In the genomic region with DNA sequence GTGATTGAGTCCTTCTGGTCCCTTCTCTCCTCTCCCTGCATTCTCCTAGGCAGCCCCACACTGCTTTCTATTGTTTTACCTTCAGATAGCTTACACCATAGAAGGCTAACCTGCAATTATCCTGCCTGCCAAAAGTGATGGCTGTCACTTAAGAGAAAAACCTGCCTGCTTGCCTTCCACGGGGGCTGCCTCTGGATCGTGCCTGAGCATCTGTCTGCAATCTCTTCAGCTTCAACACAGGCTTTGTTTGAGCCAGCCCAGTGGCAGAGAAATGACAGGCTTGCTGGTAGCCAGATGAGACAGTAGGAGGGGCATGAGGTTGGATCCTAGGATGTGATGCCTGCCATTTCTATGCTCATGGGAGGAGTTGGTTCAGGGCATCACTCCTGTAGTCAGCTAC, we compare ENCODE assay signal across 20 mouse cellular contexts.
DNase-seq lines count a peak whose midpoint lies in the region; ATAC-seq and TF ChIP-seq lines count a peak whose summit lies in the region.
"Had no signal": no experiment of that assay in that cellular context is flagged by ENCODE, and none has a peak within 500 bp of the region (broad histone marks: within the 10 kb centered on the region; RNA-seq: fewer than 3 reads in every experiment).

No protein-coding gene starts in this region.

- H3K4me3 ChIP-seq in midbrain, embryonic 14.5 days (replicated peaks; ENCODE audit: low read depth, low read length), result no peak overlapping the region
- H3K4me3 ChIP-seq in midbrain, postnatal 0 days (ENCODE audit: low read depth, low read length), result no peak overlapping the region
- H3K4me3 ChIP-seq in forebrain, embryonic 12.5 days (replicated peaks), result no peak overlapping the region
- no peak overlapping the region for H3K4me3 ChIP-seq in hindbrain, embryonic 13.5 days
- no peak overlapping the region for H3K4me3 ChIP-seq in liver, embryonic 11.5 days (ENCODE audit: low read depth, low read length)
- H3K4me3 ChIP-seq: heart, embryonic 12.5 days; layer of hippocampus, adult 2 months; limb, embryonic 15.5 days had no signal

- no peaks in the 10 kb centered on the region for H3K27me3 ChIP-seq in midbrain, embryonic 14.5 days (ENCODE audit: control insufficient read depth, insufficient read depth, low read length)
- H3K27me3 ChIP-seq in midbrain, postnatal 0 days (ENCODE audit: insufficient read depth, low read length), result no peaks in the 10 kb centered on the region
- H3K27me3 ChIP-seq in forebrain, embryonic 12.5 days, result no peaks in the 10 kb centered on the region
- no peaks in the 10 kb centered on the region for H3K27me3 ChIP-seq in hindbrain, embryonic 13.5 days
- H3K27me3 ChIP-seq in liver, embryonic 11.5 days (replicated peaks; ENCODE audit: control insufficient read depth, insufficient read depth, low read length), result no peaks in the 10 kb centered on the region
- H3K27me3 ChIP-seq: heart, embryonic 12.5 days; limb, embryonic 15.5 days had no signal

- H3K9ac ChIP-seq in midbrain, embryonic 14.5 days (replicated peaks; ENCODE audit: low read length), result no peak overlapping the region
- H3K9ac ChIP-seq in midbrain, postnatal 0 days (replicated peaks; ENCODE audit: low read length, poor library complexity, severe bottlenecking), result no peak overlapping the region
- H3K9ac ChIP-seq in forebrain, embryonic 12.5 days, result no peak overlapping the region
- no peak overlapping the region for H3K9ac ChIP-seq in hindbrain, embryonic 13.5 days
- no peak overlapping the region for H3K9ac ChIP-seq in liver, embryonic 11.5 days (ENCODE audit: low read depth, low read length)
- H3K9ac ChIP-seq: heart, embryonic 12.5 days; limb, embryonic 15.5 days had no signal

- peak; percentile 25 for DNase-seq in midbrain, embryonic 14.5 days
- DNase-seq in midbrain, postnatal 0 days (ENCODE audit: low spot score), result no peak
- peak; percentile 52 for DNase-seq in retina, embryonic 14.5 days (ENCODE audit: low spot score)
- no peak for DNase-seq in liver, embryonic 11.5 days (ENCODE audit: low spot score)
- DNase-seq in layer of hippocampus, postnatal 25 days (ENCODE audit: extremely low spot score in 1 of 2, low spot score in 1 of 2), result no peak
- no peak for DNase-seq in adrenal gland, adult 18-20 months (ENCODE audit: low spot score in 2 of 2)
- DNase-seq: adrenal gland, adult 8-10 months; cerebellum, adult 9-11 months; heart, postnatal 14 days; kidney, adult 8-10 months; kidney, postnatal 14 days; right cerebral cortex, adult 18-20 months; thymus, adult 18-20 months; thymus, postnatal 4 days had no signal

- no peak overlapping the region for H3K27ac ChIP-seq in midbrain, embryonic 14.5 days (replicated peaks; ENCODE audit: low read depth, low read length)
- H3K27ac ChIP-seq in midbrain, postnatal 0 days (ENCODE audit: low read depth, low read length), result no peak overlapping the region
- H3K27ac ChIP-seq in forebrain, embryonic 12.5 days, result peak overlapping the region; percentile 59; the same call in 1 of the 2 replicates
- peak overlapping the region; percentile 55; the same call in 1 of the 2 replicates for H3K27ac ChIP-seq in hindbrain, embryonic 13.5 days
- no peak overlapping the region for H3K27ac ChIP-seq in liver, embryonic 11.5 days (ENCODE audit: low read depth, low read length)
- H3K27ac ChIP-seq: layer of hippocampus, adult 2 months; limb, embryonic 15.5 days had no signal

- no peaks in the 10 kb centered on the region for H3K4me1 ChIP-seq in midbrain, embryonic 14.5 days (ENCODE audit: control insufficient read depth, insufficient read depth, low read length)
- H3K4me1 ChIP-seq in midbrain, postnatal 0 days (ENCODE audit: insufficient read depth, low read length), result no peaks in the 10 kb centered on the region
- peaks cover 5% of the 10 kb centered on the region for H3K4me1 ChIP-seq in forebrain, embryonic 12.5 days
- H3K4me1 ChIP-seq in hindbrain, embryonic 13.5 days (replicated peaks), result peaks cover 5% of the 10 kb centered on the region; the same call in 1 of the 2 replicates
- H3K4me1 ChIP-seq in liver, embryonic 11.5 days (replicated peaks; ENCODE audit: control insufficient read depth, insufficient read depth, low read length), result no peaks in the 10 kb centered on the region
- H3K4me1 ChIP-seq: heart, embryonic 12.5 days had no signal

- no peak for TF ChIP-seq CTCF in midbrain, postnatal 0 days (IDR thresholded peaks at IDR 0.05)

- no peak overlapping the region for H3K4me2 ChIP-seq in midbrain, embryonic 14.5 days (ENCODE audit: low read length)
- no peak overlapping the region for H3K4me2 ChIP-seq in midbrain, postnatal 0 days (ENCODE audit: low read depth, low read length, poor library complexity, severe bottlenecking)
- no peak overlapping the region for H3K4me2 ChIP-seq in forebrain, embryonic 12.5 days
- H3K4me2 ChIP-seq in hindbrain, embryonic 13.5 days, result no peak overlapping the region
- H3K4me2 ChIP-seq in liver, embryonic 11.5 days, result no peak overlapping the region
- H3K4me2 ChIP-seq: heart, embryonic 12.5 days; limb, embryonic 15.5 days had no signal

- WGBS in midbrain, embryonic 14.5 days, result 29% methylated on average over 2 of the region's 2 CpGs
- WGBS in midbrain, postnatal 0 days, result 37% methylated on average over 2 of the region's 2 CpGs
- 8% methylated on average over 2 of the region's 2 CpGs for WGBS in forebrain, embryonic 12.5 days
- WGBS in hindbrain, embryonic 13.5 days, result 26% methylated on average over 2 of the region's 2 CpGs
- 64% methylated on average over 2 of the region's 2 CpGs for WGBS in liver, embryonic 11.5 days

- ATAC-seq in midbrain, embryonic 14.5 days (ENCODE audit: low FRiP score, low TSS enrichment), result no peak
- no peak for ATAC-seq in midbrain, postnatal 0 days (ENCODE audit: low FRiP score)
- ATAC-seq in forebrain, embryonic 12.5 days (ENCODE audit: low FRiP score), result 0 out of 2 replicates have a peak, but pooled peaks have one; percentile 20
- no peak for ATAC-seq in hindbrain, embryonic 13.5 days (ENCODE audit: low FRiP score)
- ATAC-seq in liver, embryonic 11.5 days (replicated peaks; ENCODE audit: low FRiP score), result no peak
- ATAC-seq: lung, postnatal 0 days had no signal

- H3K36me3 ChIP-seq in midbrain, embryonic 14.5 days (ENCODE audit: control insufficient read depth, insufficient read depth, low read length), result no peaks in the 10 kb centered on the region
- H3K36me3 ChIP-seq in midbrain, postnatal 0 days (ENCODE audit: insufficient read depth, low read length), result no peaks in the 10 kb centered on the region
- no peaks in the 10 kb centered on the region for H3K36me3 ChIP-seq in forebrain, embryonic 12.5 days (replicated peaks)
- H3K36me3 ChIP-seq in hindbrain, embryonic 13.5 days, result no peaks in the 10 kb centered on the region
- no peaks in the 10 kb centered on the region for H3K36me3 ChIP-seq in liver, embryonic 11.5 days (ENCODE audit: control insufficient read depth, insufficient read depth, low read length)
- H3K36me3 ChIP-seq: heart, embryonic 12.5 days; limb, embryonic 15.5 days had no signal

- no peaks in the 10 kb centered on the region for H3K9me3 ChIP-seq in midbrain, embryonic 14.5 days (ENCODE audit: control insufficient read depth, low read length)
- H3K9me3 ChIP-seq in midbrain, postnatal 0 days (ENCODE audit: low read length), result no peaks in the 10 kb centered on the region
- no peaks in the 10 kb centered on the region for H3K9me3 ChIP-seq in forebrain, embryonic 12.5 days
- no peaks in the 10 kb centered on the region for H3K9me3 ChIP-seq in hindbrain, embryonic 13.5 days
- no peaks in the 10 kb centered on the region for H3K9me3 ChIP-seq in liver, embryonic 11.5 days (ENCODE audit: control insufficient read depth, low read length)
- H3K9me3 ChIP-seq: heart, embryonic 12.5 days; limb, embryonic 15.5 days had no signal

Comparison
In these comparisons a context has a peak if more than half of its experiments do, and no peak if none do; other contexts are left out.
1. DNase-seq: peak in midbrain, embryonic 14.5 days (single experiment) and retina, embryonic 14.5 days (single experiment); none in midbrain, postnatal 0 days (single experiment), liver, embryonic 11.5 days (single experiment), layer of hippocampus, postnatal 25 days (0 of 2) and adrenal gland, adult 18-20 months (0 of 2).
2. H3K27ac ChIP-seq: peak in forebrain, embryonic 12.5 days (single experiment) and hindbrain, embryonic 13.5 days (single experiment); none in midbrain, embryonic 14.5 days (single experiment), midbrain, postnatal 0 days (single experiment) and liver, embryonic 11.5 days (single experiment).